Mouse (Mus musculus) heart, postnatal 36 days (tissue): ENCODE results near the gene Ms4a3. TPM values are rescaled to one million over a fixed set of nuclear protein-coding genes. Genes with fewer than 3 reads are reported as not detected.

Experiments used
- DNase-seq, 2 experiments: peaks; one replicate each; pipeline ENCODE4 v3.0.0; 2021 to 2022
- intact Hi-C: fragments of 180-260 bp; cut with DNase I; formaldehyde crosslinking; loops from one replicate; pipeline ENCODE4 v1.15.1; 2025
- total RNA-seq, 2 experiments: library from RNA; stranded (reverse); gene quantifications; 2 replicates each; pipeline ENCODE4 v1.2.3; 2021

Gene Ms4a3
- total RNA-seq, 2 experiments from 2014 or later = not detected

DNA sequence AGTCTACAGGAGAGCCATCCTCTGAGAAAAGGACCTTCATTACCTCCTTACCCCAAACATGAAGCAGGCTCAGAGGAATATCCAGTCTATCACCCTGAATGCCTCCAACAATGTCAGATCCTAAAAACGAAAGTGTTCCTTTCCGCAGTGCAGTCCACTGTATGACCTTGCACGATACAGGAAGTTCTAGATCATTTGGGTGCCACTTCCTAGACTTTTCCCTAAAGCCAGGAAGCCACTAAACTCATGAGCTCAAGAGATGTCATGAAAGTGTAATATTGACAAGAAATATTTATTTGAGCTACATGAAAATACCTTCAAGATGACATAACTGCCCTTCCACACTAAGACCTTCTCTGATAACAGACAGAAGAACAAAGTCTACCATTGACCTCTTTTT, 39.3 kb downstream of the Ms4a3 start:
- no peak for DNase-seq
- intact Hi-C loops = loop anchor here (5.0 kb wide), 1 partner anchor 249 kb away; no protein-coding TSS in a partner anchor

DNA sequence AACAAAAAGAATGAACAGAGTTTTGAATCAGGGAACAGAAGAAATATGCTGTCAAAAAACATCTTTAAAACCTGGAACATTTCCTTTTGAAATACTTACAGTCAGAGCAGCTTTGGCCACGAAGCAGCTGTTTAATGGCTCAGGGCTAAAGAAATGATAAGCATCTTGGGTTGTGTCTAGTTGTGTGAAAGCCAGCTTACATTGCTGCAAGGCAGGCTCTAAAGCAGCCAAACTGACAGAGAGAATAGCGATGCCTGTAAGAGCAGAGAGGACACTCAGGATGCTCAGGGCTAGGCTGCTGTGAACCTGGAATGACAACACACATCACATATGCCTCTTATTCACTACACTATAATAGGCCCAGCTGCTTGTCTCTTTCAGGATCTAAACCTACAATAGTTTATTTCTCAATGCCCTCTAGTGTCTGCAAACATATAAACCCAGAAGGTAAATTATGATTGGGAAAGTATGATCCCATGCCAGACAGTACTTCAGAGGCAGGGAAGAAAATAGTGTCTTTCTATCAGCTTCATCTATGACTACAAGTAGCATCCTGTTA, 50.7 kb downstream of the Ms4a3 start:
- intact Hi-C loops = no loop called here
- DNase-seq = no peak

DNA sequence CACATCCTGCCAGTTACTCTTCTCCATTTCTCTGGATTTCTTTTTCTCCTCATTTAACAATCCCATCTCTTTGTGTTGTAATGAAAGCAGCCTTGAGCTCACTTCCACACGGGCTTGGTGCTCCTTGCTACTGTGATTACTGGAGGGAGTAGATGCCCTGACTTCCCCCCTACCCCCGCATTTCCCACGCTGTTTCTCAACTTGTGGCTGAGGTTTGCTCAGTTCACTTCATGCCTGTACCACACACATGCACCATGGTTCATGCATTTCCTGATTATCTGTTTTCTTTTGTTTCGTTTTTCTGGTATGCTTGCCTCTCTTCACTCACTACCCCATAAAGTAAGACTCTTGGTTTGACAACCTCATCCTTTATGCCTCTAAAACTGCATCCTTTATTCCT, 51.4 kb downstream of the Ms4a3 start:
- intact Hi-C loops = no loop called here
- no peak for DNase-seq

Other genes starting within 250 kb of the Ms4a3 start
- 1 to 10 TPM in 1 of 2 experiments, not detected in 1; 1.8 TPM for gene Ms4a4c, start 236.1 kb downstream of the Ms4a3 start, total RNA-seq
- gene Ms4a4b, start 197.3 kb downstream of the Ms4a3 start, total RNA-seq = under 1 TPM; 0.70 to 1.00 TPM
- 10 to 100 TPM in 1 of 2 experiments, 1 to 10 TPM in 1; 6.3 to 15.1 TPM for gene Ms4a6c, start 171.5 kb downstream of the Ms4a3 start, total RNA-seq
- 1 to 10 TPM in 1 of 2 experiments, not detected in 1; 1.1 TPM for gene Gm8369, start 154.9 kb downstream of the Ms4a3 start, total RNA-seq
- gene Ms4a6b, start 124.3 kb downstream of the Ms4a3 start, total RNA-seq = 1 to 10 TPM; 4.4 to 9.1 TPM
- gene Ms4a4d, start 104.0 kb downstream of the Ms4a3 start, total RNA-seq = 1 to 10 TPM; 8.0 to 9.5 TPM
- 1 to 10 TPM; 1.8 to 5.7 TPM for gene Ms4a6d, start 36.0 kb downstream of the Ms4a3 start, total RNA-seq
- not detected for gene Ms4a2, start 17.1 kb downstream of the Ms4a3 start, total RNA-seq
- not detected for gene Oosp2, start 19.7 kb upstream of the Ms4a3 start, total RNA-seq
- gene Oosp1, start 50.3 kb upstream of the Ms4a3 start, total RNA-seq = not detected
- gene Oosp3, start 56.2 kb upstream of the Ms4a3 start, total RNA-seq = not detected
- not detected for gene Gif, start 106.7 kb upstream of the Ms4a3 start, total RNA-seq
- gene Mrpl16, start 129.5 kb upstream of the Ms4a3 start, total RNA-seq = 100 to 1,000 TPM; 102 to 104 TPM
- 1 to 10 TPM; 4.5 to 5.7 TPM for gene Stx3, start 178.6 kb upstream of the Ms4a3 start, total RNA-seq
- gene Olfr1417, start 198.4 kb upstream of the Ms4a3 start, total RNA-seq = not detected
- not detected for gene Olfr1418, start 220.2 kb upstream of the Ms4a3 start, total RNA-seq
- not detected for gene Olfr1419, start 234.3 kb upstream of the Ms4a3 start, total RNA-seq
- gene Olfr1420, start 245.7 kb upstream of the Ms4a3 start, total RNA-seq = not detected